Mouse (Mus musculus) stomach, postnatal 0 days (tissue): Measurements from ENCODE around the gene Epb41.

Experiments
- CTCF ChIP-seq: IDR thresholded peaks from 2 replicates; pipeline ENCODE4 v1.5.1; 2016; ENCODE audit warnings: antibody characterized with exemption, low read depth, mild to moderate bottlenecking, moderate library complexity
- EP300 ChIP-seq: optimal IDR thresholded peaks from 2 replicates; pipeline ENCODE3; 2016; ENCODE audit warnings: antibody characterized with exemption

DNA sequence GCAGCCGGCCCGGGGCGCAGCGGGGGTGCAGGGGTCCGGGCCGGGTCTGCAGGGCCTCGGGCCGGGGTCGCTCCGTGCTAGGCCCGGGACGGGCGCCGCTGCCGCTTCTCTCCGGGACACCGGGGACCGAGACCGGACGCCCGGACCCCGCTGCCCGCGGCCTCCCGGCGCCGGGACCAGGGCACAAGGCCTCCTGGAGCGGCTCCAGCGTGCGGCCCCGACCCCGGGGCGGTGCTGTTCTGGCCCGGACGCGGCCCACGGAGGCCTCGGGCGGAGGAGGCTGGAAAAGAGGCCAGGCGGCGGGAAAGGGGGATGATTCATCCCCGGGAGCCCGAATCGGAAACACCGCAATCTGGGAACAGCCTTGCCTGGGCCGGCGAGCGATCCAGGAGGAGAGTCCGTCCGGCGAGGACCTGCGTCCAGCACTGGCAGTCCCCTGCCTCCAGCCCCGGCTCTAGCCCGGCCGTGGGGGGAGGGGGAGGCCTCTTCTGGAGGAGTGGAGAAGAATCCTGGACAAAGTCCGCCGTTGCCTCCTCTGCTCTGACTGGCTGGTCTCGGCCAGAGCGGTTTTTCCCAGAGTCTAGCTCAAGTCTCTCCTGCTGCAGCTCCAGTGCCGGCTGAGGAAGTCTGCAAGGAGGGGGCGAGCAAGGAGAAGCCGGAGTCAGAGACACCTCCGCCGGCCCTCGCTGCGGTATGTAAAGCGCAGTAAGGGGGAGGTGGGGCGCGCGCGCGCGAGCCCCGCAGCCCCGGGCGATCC lies 154.3 kb downstream of the Epb41 start:
- no peak for TF ChIP-seq CTCF
- TF ChIP-seq EP300 = no peak
